Comparison of ENCODE assay signal across 16 mouse cellular contexts in genomic region chr4:95736674-95737073, GRCm38 (mm10).
"Had no signal": no experiment of that assay in that cellular context is flagged by ENCODE, and none has a peak within 500 bp of the region (broad histone marks: within the 10 kb centered on the region; RNA-seq: fewer than 3 reads in every experiment).

No protein-coding gene starts in this region.

- H3K4me3 ChIP-seq: hindbrain, embryonic 13.5 days; hindbrain, embryonic 15.5 days; limb, embryonic 13.5 days; limb, embryonic 15.5 days; liver, embryonic 12.5 days had no signal

- ATAC-seq: forebrain, postnatal 0 days; hindbrain, postnatal 0 days; liver, embryonic 12.5 days had no signal

- H3K9me3 ChIP-seq: hindbrain, embryonic 13.5 days; hindbrain, embryonic 15.5 days; limb, embryonic 13.5 days; limb, embryonic 15.5 days; liver, embryonic 12.5 days had no signal

- H3K36me3 ChIP-seq: hindbrain, embryonic 13.5 days; hindbrain, embryonic 15.5 days; limb, embryonic 13.5 days; limb, embryonic 15.5 days; liver, embryonic 12.5 days had no signal

- H3K27ac ChIP-seq: hindbrain, embryonic 13.5 days; hindbrain, embryonic 15.5 days; hindbrain, postnatal 0 days; kidney, postnatal 0 days; limb, embryonic 13.5 days; limb, embryonic 15.5 days; liver, embryonic 12.5 days; liver, embryonic 14.5 days had no signal

- H3K4me1 ChIP-seq: limb, embryonic 15.5 days had no signal

- H3K27me3 ChIP-seq: hindbrain, embryonic 13.5 days; hindbrain, embryonic 15.5 days; limb, embryonic 13.5 days; limb, embryonic 15.5 days; liver, embryonic 12.5 days had no signal

- DNase-seq: forebrain, postnatal 0 days; gastrocnemius, postnatal 14 days; gastrocnemius, postnatal 36 days; heart, adult 11 months; heart, postnatal 10 days; layer of hippocampus, adult 9-11 months; layer of hippocampus, postnatal 36 days; left cerebral cortex, postnatal 4 days had no signal

- H3K9ac ChIP-seq: forebrain, postnatal 0 days; hindbrain, embryonic 13.5 days; hindbrain, embryonic 15.5 days; limb, embryonic 13.5 days; limb, embryonic 15.5 days; liver, embryonic 12.5 days; liver, embryonic 14.5 days had no signal

- H3K4me2 ChIP-seq: hindbrain, embryonic 13.5 days; hindbrain, embryonic 15.5 days; limb, embryonic 13.5 days; limb, embryonic 15.5 days; liver, embryonic 12.5 days had no signal
